Mouse (Mus musculus): ENCODE measurements at regions not wholly inside any gene's neighbourhood (a gene's known extent, or its start where the extent isn't known, plus 50 kb on each side); places are given as distances from the start of the nearest gene placed in this dataset.

DNA sequence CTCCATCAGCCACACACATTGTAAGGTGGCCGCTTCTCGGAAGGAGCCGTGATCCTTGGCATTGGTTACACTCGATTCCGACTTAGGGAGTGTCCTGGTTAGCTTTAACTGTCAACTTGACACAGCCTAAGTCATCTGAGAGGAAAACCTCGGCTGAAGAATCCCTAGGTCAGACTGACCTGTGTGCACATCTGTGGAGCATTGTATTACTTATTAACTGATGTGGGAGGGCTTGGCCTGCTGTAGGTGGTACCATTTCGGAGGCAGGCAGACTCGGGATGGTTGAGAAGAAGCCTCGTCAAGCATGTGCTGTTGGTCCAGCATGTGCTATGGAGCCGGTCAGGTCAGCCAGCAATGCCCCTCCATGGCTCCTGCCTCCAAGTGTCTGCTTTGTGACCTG is 211.0 kb downstream of the Gadd45g start:
- DNase-seq: no peak

DNA sequence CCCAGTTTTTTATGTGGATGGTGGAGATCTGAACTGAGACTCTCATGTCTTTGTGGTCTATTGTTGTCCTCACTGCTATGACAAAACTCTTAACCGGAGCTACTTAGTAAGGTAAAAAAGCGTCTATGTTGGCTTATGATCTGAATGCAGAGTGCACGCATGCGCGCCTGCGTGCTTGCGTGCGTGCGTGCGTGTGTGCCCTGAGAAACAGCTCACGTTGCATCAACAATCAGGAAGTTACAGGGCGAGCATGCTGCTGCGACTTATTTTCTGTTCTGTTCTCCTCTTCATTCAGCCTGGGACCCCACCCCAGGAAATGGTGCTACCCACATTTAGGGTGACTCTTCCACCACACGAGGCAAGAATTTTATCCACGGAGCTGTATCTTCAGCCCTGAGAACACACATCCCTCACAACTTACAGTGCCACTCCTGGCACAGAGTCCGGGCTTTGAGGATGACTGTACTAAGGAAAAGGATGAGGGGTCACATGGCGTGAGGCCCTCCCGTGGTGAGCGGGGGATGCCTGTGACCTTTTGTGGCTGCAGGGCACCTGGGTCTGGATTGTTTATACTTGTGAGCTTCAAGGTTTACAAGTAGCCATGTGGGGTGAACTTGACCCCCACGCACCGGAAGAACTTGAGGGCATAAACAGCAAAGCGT is 213.4 kb downstream of the Gadd45g start:
- no peak for DNase-seq

GRCm38 (mm10) chr13:52060418-52060870 is 214.0 kb downstream of the Gadd45g start:
- DNase-seq: no peak

DNA sequence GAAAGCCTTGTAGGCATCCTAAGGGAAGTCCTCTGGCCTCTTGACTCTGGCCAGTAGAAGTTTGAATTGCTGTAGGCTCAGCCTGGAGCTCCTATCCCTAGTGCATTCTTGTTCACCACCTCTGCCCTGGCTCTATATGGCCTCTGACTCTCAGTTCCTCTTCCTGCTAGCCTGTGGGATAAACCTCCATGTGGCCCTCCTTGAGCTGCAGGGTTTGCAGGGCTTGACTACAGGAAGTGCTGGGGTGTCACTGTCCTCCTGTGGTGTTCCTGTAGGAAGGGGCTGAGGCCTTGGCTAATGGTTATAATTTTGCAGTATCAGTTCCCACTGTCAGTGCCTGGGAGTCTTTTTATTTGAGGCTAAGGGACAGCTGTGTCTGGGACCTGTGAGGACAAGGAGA is 215.0 kb downstream of the Gadd45g start:
- DNase-seq: no peak

- no peak for DNase-seq
Observed at GRCm38 (mm10) chr13:52061881-52062280, 215.4 kb downstream of the Gadd45g start.

DNA sequence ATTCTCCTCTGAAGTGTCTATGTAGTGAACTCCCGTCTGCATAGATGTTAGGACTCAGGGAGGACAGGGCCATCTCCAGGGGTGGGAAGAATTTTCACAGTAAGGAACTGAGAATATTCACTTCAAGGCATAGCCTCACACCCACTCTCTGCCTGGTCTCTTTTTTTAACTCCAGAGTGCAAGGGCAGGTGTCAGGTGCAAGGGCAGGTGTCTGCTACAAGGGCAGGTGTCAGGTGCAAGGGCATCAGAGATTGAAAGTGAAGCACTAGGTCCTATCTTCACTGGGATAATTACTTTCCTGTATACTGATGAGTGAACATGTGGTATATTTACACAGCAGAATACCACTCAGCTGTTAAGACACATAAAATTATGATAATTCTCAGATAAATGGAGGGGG is 216.1 kb downstream of the Gadd45g start:
- DNase-seq: no peak

DNA sequence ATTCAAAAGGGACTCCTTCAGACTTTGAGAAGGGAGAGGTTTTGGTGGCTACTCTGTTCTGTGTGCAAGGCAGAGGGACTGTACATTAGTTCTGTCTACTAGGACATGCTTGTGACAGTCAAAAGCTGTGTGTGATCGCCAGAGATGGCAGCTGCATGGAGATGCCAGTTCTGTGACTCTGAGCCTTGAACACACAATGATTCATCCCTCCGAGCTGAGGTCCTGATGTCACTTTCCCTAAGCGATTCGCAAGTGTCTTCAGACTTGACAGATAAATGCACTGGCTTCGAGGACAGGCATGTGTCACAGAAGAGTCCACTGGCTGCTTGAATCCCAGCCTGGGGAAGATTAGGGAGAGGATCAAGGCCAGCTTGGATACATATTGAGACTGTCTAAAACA is 218.8 kb downstream of the Gadd45g start:
- no peak for DNase-seq

GRCm38 (mm10) chr13:52065720-52066119 is 219.2 kb downstream of the Gadd45g start:
- DNase-seq: no peak

DNA sequence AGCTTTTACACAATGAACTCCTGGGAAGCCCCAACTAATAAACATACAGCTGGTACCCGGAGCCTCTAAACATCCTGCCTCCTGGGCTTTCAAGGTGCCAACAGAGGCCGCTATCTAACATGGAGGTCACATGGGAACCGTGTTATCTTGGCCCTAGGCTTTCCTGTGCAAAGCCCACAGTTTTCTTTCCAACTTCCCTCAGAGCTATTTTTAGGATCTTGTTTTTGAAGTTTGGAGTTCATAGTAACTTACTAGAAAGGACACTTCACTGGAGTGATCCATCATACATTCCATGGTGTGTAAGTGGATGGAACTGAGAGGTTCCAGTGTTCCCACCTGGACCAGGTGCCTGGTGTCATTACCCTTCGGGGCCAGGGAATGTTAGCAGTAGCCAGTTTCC is 220.6 kb downstream of the Gadd45g start:
- DNase-seq: no peak

DNA sequence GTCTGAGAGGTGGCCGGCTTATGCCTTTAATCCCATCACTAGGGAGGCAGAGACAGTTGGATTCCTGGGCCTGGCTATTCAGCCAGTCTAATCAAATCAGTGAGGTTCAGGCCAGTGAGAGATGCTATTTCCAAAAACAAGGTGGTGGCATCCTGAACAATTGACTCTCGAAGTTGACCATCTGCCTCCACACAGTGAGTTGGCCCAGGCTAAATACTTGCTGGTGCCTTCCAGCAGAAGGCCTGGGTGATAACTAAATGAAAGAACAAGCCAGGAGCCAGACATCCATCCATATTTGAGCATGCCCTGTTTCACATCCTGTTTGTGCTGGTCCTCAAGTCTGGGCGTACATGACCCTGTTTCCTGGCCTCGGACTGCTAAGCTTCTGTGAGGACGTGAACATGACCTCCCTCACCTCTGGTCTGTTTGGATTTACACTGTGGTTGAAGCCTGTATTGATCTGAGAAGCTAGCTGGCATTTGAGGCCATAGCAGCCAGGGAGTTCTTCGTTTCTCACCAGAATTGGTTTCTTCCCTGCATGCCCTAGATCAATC is 222.5 kb downstream of the Gadd45g start:
- no peak for DNase-seq

DNA sequence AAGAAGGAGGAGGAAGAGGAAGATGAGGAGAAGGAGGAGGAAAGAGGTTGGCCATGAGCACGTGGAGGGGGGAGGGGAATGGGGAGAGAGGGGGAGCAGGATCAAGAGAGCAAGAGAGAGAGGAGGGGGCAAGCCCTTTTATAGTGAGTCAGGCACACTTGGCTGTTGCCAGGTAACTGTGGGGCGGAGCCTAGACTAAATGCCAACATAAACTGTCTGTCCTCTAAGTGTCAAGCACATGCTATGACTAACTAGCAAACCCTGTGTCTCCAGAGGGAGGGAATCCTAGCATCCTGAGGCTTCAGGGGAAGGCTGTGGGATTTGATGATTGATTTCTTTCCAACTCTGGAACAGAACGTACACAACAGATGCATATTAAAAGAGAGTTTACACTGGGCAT is 223.2 kb downstream of the Gadd45g start:
- no peak for DNase-seq

- no peak for DNase-seq
Observed at GRCm38 (mm10) chr13:52070731-52071663, 224.5 kb downstream of the Gadd45g start.

- no peak for DNase-seq
Observed at GRCm38 (mm10) chr13:52077616-52078015, 231.1 kb downstream of the Gadd45g start.

DNA sequence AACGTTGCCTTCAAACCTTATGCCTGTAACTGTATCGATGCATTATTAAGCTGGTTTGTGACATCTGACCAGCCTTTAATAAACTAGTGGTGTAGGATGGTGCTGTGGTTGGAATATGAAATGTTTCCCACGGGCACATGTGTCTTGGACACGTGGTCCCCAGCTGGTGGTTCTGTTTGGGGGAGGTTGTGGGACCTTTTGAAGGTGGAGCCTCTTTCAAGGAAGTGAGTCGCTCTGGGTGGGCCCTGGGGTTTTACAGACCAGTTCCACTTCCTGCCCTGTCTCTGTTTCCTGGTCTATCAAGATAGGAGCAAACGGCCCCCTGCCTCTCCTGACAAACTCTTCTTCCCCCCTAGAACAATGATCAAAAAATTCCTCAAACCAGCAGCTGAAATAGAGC is 232.1 kb downstream of the Gadd45g start:
- DNase-seq: no peak

DNA sequence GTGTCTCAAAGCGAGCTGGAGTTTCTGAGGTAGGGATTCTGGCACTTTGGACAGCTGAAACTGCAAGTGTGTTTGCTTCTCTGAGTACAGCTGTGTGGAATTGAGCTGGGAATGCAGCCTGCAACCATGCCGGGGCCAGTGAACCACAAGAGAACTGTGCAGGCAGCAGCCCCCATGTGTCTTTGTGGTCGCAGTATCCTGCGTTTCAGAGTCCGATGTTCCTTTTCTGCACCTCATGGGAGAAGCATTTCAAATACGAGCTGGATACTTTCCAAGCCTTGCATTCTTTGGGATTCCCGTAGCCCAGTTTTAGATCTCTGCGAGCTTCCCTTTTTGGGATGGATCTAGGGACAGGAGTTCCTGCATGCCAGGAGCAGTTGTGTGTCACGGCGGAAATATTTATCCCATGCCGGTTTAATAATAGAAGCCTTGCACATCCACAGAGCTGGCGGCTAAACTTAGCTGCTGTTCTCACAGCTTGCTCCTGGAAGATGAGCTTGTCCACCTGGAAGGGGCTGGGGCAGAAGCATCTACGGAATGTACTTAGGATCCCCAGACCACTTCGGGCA is 233.3 kb downstream of the Gadd45g start:
- DNase-seq: no peak

DNA sequence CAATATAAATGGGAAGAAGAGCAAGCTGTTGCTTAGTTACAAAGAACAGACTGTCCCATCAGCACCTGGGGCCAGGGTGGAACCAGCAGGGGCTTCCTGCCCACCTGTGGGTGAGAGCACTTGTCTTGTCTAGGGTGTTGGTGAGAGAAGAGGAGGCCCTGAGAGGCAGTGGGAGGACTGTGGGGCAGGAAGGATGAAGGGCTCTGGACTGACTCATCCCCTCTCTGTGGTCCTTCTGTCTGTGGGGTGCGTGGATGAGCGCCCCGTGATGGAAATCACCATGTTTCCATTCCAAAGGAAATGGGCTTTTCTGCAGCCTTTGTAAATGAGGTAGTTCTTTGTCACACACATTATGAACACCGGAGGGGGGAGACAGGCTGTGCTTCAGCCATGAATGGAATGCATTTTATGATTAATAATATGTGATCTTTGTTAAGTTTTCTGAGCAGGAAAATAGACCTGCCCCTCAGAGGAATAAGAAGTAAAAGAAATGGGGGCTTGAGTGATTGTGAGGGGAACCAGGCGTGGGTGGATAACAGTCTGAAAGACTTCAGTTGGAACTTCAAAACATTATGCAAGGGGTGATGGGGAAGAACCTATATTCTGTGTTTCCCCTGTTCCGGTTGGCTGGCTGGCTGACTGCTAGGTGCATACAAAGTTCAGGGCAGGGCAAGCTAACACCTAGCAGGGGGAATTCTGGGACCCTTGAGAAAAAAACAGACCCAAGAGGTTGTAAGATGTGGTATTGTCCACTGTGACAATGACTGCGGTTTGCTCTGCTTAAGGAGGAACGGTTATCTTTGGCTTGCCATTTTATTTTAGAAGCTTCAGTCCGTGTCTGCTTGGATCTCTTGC is 237.3 kb downstream of the Gadd45g start:
- DNase-seq: no peak

DNA sequence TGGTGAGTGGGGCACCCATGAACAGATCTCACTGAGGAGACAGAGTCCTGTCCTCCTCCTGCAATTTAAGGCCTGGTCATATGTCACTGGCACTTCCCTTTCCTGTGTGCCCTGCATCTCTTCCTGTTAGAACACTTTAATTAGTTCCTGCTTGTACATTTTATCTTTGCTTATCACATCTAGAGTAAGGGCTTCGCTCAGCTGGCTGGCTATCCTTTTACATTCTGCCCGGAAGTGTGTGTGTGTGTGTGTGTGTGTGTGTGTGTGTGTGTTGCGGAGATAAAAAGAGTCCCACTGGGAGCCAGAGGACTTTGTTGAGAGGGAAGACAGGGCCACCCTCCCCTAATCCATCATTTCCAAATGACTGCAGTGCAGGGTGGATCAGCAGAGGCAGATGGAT is 238.6 kb downstream of the Gadd45g start:
- DNase-seq: no peak

GRCm38 (mm10) chr13:52088319-52088718 is 241.8 kb downstream of the Gadd45g start:
- no peak for DNase-seq

- DNase-seq: no peak
Observed at GRCm38 (mm10) chr13:52090365-52090764, 243.9 kb downstream of the Gadd45g start.

DNA sequence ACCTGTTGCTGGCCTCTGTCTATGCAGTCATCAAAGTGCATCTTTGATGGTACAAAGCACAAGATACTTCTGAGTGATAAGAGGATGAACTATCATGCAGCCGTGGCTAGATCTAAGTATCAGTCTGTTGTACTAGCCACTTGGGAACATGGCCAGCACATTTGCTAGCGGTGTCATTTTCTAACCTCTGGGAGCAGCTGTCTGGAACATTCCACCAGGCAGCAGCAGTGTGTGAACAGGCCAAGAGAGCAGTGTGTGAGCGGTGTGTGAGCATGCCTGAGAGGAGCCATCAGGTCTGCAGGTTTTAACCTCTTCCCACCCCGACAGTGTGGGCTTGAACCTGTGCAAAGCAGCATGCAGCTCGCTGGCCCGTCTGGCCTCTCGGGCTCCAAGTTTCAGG is 248.3 kb downstream of the Gadd45g start:
- DNase-seq: no peak

DNA sequence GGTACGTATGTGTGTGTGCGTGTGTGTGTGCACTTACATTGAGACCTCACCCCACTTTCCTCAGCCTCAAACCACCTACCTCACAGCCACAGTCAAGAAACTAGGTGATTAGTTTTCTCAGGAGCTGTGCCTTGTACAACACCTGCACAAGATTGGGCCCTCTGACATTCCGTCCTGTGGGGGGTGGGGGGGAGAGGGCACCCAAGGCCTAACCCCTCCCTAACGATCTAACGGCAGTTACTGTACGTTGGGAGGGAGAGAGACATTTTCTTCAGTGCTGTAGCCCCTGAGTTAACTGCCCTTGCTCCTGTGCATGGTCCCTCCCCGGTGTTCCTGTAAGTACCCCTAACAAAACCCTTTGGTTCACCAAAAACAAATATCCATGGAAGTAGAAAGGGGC is 250.0 kb downstream of the Gadd45g start:
- no peak for DNase-seq

- no peak for DNase-seq
Observed at GRCm38 (mm10) chr13:52105989-52106642, 259.6 kb downstream of the Gadd45g start.

Measured in cerebellum, adult 8-10 months (tissue).